Mouse (Mus musculus) limb, embryonic 15.5 days (tissue): ENCODE results near the gene Med19. TPM values are rescaled to one million over a fixed set of nuclear protein-coding genes. Genes with fewer than 3 reads are reported as not detected.
"Not testable (repeated sequence)": the region's sequence is repeated elsewhere in the genome, so short reads cannot be mapped to it uniquely, and the experiment has no call there.

Experiments
- ATAC-seq: fragments of 200-750 bp; cut with Nextera tagmentation; 2 replicates; pipeline ENCODE4 v1.8.0; 2017; ENCODE audit warnings: low read depth, moderate TSS enrichment; ENCODE audit not compliant: insufficient number of reproducible peaks, low FRiP score, low TSS enrichment
- H3K27ac ChIP-seq: fragments of 300-500 bp; sonication (generic); 2 replicates; pipeline ENCODE4 v1.5.1; 2015; ENCODE audit warnings: moderate library complexity, mild to moderate bottlenecking, inconsistent platforms
- H3K27me3 ChIP-seq: fragments of 300-500 bp; sonication (generic); 2 replicates; pipeline ENCODE4 v1.6.1; 2015; ENCODE audit warnings: inconsistent platforms
- H3K36me3 ChIP-seq: fragments of 300-500 bp; sonication (generic); 2 replicates; pipeline ENCODE4 v1.6.1; 2015; ENCODE audit warnings: inconsistent platforms
- H3K4me1 ChIP-seq: fragments of 300-500 bp; sonication (generic); 2 replicates; pipeline ENCODE4 v1.6.1; 2015; ENCODE audit warnings: inconsistent platforms
- H3K4me2 ChIP-seq: fragments of 300-500 bp; sonication (generic); 2 replicates; pipeline ENCODE4 v1.6.1; 2015; ENCODE audit warnings: mild to moderate bottlenecking, inconsistent platforms
- H3K4me3 ChIP-seq: fragments of 300-500 bp; sonication (generic); 2 replicates; pipeline ENCODE4 v1.5.1; 2015; ENCODE audit warnings: mild to moderate bottlenecking, inconsistent platforms
- H3K9ac ChIP-seq: fragments of 300-500 bp; sonication (generic); 2 replicates; pipeline ENCODE4 v1.6.1; 2015; ENCODE audit warnings: inconsistent platforms
- H3K9me3 ChIP-seq: fragments of 300-500 bp; sonication (generic); 2 replicates; pipeline ENCODE4 v1.6.1; 2016; ENCODE audit warnings: inconsistent platforms
- WGBS: fragments of 180-500 bp; shearing (Covaris S2); methylation state at CpG from one replicate; pipeline ENCODE4 v1.1.7; 2015; 5-methylcytosine and 5-hydroxymethylcytosine counted together
- polyA plus RNA-seq: library from polyadenylated mRNA; unstranded; fragments of >200 nt; fragmentation: Nextera tagmentation; extraction: Ambion mirVana; gene quantifications from 2 replicates; pipeline ENCODE4 v1.2.1, GENCODE M21; 2015

Gene Med19
- polyA plus RNA-seq, 1 experiment from 2014 or later = 27.6 TPM

DNA sequence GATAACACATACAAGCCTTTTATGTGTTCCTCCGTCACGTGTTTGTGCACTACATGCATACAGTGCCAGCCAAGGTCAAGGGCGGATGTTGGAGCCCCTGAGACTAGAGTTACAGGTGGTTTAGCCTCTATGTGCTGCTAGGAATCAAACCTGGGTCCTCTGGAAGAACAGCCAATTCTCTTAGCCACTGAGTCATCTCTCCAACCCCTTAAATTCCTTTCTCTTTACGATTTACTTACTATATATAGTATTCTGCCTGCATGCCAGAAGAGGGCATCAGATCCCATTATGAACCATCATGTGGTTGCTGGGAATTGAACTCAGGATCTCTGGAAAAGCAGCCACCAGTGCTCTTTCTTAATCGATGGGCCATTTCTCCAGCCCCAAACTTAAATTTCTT is 6.7 kb upstream of the Med19 start:
- H3K36me3 ChIP-seq = peaks cover 45% of the 10 kb centered on the region
- not testable (repeated sequence) for H3K9me3 ChIP-seq, ATAC-seq, H3K27me3 ChIP-seq, H3K27ac ChIP-seq, H3K4me3 ChIP-seq, H3K4me2 ChIP-seq, H3K9ac ChIP-seq
- 61% methylated on average over 4 of the region's 5 CpGs for WGBS
- peaks cover 14% of the 10 kb centered on the region; the same call in 1 of the 2 replicates for H3K4me1 ChIP-seq

DNA sequence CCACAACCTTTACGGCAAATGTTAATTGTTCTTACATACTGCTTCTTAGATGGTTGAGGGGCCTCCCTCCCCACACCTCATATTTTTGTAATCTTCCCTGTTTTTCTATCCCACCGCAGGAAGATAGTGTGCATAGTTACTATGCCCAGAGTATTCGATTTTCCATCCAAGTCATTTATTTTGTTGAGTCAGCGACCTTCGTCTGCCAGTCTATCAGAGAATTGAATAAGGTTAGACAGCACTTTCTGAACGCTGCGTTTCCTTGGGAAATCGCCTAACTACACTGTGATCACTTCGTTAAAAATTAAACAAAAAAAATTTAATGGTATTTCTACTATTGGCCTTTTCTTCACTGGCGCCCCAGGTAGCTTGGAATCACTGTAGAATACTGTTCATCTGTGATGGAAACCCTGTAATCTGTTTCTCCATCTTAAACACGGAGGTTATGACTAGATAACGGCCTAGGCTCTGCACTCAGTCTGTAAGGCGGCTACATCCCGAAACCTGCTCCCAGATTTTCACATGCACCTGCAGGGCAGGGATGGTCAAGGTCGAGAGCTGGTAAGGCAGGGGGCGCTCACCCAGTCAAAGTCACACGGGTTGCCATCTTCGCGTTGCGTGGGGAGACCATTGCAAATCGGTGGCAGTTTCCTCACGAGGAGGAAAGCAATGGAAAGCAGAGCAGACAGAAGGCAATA is 783 bp upstream of the Med19 start:
- Histone ChIP-seq H3K9ac (peak overlapping the region; percentile 28; the same call in 1 of the 2 replicates), H3K27me3 (no peaks in the 10 kb centered on the region), H3K4me2 (peak overlapping the region; percentile 74), H3K27ac (peak overlapping the region; percentile 43; the same call in 1 of the 2 replicates), H3K4me1 (peaks cover 16% of the 10 kb centered on the region), H3K9me3 (no peaks in the 10 kb centered on the region), H3K36me3 (peaks cover 36% of the 10 kb centered on the region), H3K4me3 (peak overlapping the region; percentile 69)
- 10% methylated on average over 22 of the region's 22 CpGs for WGBS
- ATAC-seq = no peak

DNA sequence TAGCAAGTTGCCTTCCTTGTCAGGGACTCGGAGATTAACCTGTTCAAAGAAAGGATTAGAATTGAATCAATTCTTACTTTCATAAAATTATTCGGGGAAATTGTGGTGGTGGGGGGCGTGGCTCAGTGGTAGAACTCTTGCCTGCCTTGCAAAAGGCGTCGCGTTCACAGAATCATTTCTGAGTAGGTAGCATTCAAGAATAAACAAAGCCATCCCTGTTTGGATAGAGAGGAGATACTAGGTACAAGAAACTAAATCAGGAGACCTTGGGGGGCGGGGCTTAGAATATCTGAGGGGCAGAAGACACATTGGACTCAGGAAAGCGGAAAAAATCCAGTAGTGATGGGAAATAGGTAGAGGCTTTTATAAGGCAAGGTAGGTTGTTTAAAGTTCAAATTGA is 814 bp downstream of the Med19 start, which contains the start of gene Tmx2:
Gene Tmx2 (minus strand): TSS at position 125 of the 400 bp plus-strand sequence.
- peak within 1 kb of the TSS; percentile 69 for H3K4me3 ChIP-seq
- H3K9me3 ChIP-seq = no peaks in the 10 kb centered on the region
- H3K4me1 ChIP-seq = peaks cover 16% of the 10 kb centered on the region
- 16% methylated on average over 8 of the region's 8 CpGs for WGBS
- H3K9ac ChIP-seq = peak within 1 kb of the TSS; percentile 67
- peak within 1 kb of the TSS; percentile 74 for H3K4me2 ChIP-seq
- peak within 1 kb of the TSS; percentile 44; the same call in 1 of the 2 replicates for H3K27ac ChIP-seq
- H3K36me3 ChIP-seq = peaks cover 22% of the 10 kb centered on the region
- H3K27me3 ChIP-seq = no peaks in the 10 kb centered on the region
- no peak for ATAC-seq

DNA sequence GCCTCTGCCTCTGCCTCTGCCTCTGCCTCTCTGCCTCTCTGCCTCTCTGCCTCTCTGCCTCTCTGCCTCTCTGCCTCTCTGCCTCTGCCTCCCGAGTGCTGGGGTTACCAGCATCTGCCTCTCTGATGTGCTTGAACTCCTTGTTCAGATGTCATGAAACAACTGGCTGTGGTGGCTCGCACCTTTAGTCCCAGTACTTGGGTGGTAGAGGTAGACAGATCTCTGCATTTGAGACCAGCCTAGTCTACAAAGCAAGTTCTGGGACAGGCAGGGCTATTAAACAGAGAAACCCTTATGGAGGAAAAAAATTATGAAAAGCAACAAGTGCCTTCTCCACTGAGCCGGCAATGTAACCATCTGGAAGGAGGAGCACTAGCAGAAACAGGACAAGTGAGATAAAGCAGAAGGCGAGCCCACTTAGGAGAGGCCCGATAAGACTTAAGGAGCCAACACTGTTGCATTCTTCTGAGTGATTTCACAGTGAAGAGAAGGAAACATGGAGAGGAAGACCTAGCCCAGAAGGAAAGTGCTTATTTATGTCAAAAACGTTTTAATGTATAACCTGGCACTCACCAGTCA is 4.5 kb downstream of the Med19 start:
- 81% methylated on average over 6 of the region's 6 CpGs for WGBS
- Histone ChIP-seq H3K36me3 (peaks cover 34% of the 10 kb centered on the region), H3K4me2 (no peak overlapping the region), H3K27ac (no peak overlapping the region), H3K9me3 (no peaks in the 10 kb centered on the region), H3K9ac (no peak overlapping the region), H3K27me3 (no peaks in the 10 kb centered on the region), H3K4me3 (no peak overlapping the region), H3K4me1 (peaks cover 8% of the 10 kb centered on the region)
- ATAC-seq = no peak

DNA sequence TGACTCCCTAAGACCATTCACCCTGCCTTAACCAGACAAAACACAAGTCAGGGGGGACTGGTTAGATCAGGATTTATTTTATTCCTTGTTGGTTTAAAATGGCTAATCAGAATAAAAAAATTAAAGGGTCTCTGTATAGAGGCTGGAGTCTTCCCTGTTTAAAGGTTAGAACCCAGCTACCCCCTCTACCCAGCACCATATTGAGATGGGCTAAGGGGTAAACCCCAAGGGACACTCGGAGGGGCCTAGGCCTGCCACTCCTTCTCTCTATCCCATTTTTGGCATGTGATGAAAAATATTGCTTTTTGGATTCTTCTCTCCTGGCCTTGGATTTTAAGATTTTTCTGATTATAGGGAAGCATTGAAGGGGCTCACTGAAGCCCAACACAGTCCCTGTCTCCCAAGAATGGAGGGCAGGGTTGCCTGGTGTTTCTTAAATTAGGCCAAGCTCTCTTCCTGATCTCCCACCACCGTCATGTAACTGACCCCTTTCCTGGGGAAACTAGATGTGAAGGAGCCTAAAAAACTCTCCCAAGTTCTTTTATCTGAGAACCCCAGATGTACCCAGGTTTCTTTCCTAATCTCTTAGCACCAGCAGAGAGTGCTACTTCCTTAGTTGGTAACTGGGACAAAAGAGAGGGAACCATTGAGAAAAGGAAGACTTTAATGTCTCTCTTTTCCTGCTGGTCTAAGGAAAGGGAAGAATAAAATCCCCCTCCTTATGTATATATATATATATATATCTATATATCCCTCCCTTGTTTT is 10.1 kb downstream of the Med19 start:
- H3K36me3 ChIP-seq = peaks cover 84% of the 10 kb centered on the region
- no peak overlapping the region for H3K4me3 ChIP-seq
- no peak for ATAC-seq
- H3K27ac ChIP-seq = no peak overlapping the region
- no peaks in the 10 kb centered on the region for H3K9me3 ChIP-seq
- no peaks in the 10 kb centered on the region for H3K4me1 ChIP-seq
- no peak overlapping the region for H3K9ac ChIP-seq
- no peaks in the 10 kb centered on the region for H3K27me3 ChIP-seq
- no peak overlapping the region for H3K4me2 ChIP-seq
- WGBS = 76% methylated on average over 2 of the region's 2 CpGs

DNA sequence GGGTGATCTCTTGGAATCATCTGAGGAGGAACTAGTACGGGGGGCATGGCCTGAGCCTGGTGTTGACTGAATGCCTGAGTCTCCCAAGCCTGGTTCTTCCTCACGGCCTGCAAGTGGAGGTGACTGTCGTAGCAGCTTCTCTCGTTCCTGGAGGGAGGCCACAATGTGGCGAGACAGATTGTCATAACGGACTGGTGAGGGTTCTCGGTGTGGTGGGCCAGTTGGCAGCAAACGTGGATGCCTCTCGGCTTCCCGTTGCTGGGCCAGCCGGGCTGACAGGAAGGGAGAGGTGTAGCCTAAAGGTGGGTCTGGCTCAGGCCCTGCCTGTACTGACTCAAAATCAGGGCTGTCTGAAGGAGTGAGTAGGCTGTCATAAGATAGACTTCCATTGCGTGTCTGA is 11.8 kb downstream of the Med19 start:
- H3K4me2 ChIP-seq = no peak overlapping the region
- WGBS = 91% methylated on average over 12 of the region's 12 CpGs
- H3K9ac ChIP-seq = no peak overlapping the region
- H3K4me3 ChIP-seq = no peak overlapping the region
- ATAC-seq = no peak
- H3K27ac ChIP-seq = no peak overlapping the region; the same call in 1 of the 2 replicates
- peaks cover 87% of the 10 kb centered on the region for H3K36me3 ChIP-seq
- no peaks in the 10 kb centered on the region for H3K9me3 ChIP-seq
- H3K27me3 ChIP-seq = no peaks in the 10 kb centered on the region
- H3K4me1 ChIP-seq = no peaks in the 10 kb centered on the region

DNA sequence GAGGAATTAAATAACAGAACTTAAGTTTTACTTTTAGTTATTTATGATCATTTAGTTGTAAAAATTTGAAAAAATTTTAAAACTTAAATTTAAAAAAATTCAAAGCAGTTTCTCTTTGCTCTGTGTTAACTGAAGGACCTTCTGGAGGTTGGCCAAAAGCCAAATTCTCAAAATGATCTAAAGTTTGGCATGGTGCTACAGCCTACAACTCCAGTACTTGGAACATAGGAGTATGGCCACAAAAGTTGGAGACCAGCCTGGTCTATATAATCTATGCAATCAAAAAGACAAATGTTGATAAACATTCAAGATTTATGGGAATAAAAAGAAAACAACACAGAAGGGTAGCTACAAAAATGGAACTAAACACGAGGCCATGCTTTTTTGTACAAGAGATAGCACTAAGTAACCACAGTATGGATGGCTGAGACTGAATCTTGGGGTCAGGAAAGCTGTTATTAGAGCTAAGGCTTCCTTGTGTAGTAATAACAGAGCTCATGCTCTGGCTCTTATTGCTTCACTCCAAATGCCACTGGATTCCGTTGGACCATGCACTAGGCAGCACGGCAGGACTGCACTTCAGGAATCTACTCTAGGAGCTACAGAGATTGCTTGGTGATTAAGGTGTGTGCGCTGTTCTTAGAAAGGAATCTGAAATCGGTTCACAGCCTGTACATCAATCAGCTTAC is 16.9 kb downstream of the Med19 start:
- Histone ChIP-seq H3K4me1 (no peaks in the 10 kb centered on the region), H3K36me3 (peaks cover 63% of the 10 kb centered on the region), H3K4me2 (no peak overlapping the region), H3K4me3 (no peak overlapping the region), H3K27me3 (no peaks in the 10 kb centered on the region), H3K9me3 (no peaks in the 10 kb centered on the region), H3K27ac (no peak overlapping the region), H3K9ac (no peak overlapping the region)
- ATAC-seq = no peak
- 87% methylated on average over 5 of the region's 5 CpGs for WGBS

DNA sequence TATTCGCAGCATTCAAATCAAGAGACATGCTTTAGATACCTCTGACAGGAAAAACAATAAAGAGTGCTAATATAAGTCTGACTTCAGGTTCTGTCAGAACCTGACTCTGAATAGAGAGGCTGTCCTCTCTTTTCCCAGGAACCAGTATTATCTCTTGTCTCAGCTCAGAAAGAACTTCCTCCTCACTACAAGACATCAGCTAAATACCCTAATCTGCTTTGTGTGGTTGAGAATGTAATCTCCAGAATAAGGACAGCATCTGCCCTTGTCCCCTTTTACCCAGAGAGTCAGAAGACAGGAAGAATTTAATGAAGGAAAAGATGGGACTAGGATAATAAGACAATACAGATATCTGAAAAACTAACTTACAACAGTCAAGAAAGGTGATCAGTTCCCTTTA is 25.3 kb downstream of the Med19 start:
- H3K4me1 ChIP-seq = 0 out of 2 replicates have a peak, but pooled peaks cover 4% of the 10 kb centered on the region
- H3K36me3 ChIP-seq = peaks cover 37% of the 10 kb centered on the region
- 94% methylated on average over 1 of the region's 1 CpGs for WGBS
- no peaks in the 10 kb centered on the region for H3K9me3 ChIP-seq
- no peak overlapping the region for H3K27ac ChIP-seq
- no peak overlapping the region for H3K4me3 ChIP-seq
- no peak overlapping the region for H3K9ac ChIP-seq
- no peak for ATAC-seq
- H3K27me3 ChIP-seq = no peaks in the 10 kb centered on the region
- H3K4me2 ChIP-seq = no peak overlapping the region

DNA sequence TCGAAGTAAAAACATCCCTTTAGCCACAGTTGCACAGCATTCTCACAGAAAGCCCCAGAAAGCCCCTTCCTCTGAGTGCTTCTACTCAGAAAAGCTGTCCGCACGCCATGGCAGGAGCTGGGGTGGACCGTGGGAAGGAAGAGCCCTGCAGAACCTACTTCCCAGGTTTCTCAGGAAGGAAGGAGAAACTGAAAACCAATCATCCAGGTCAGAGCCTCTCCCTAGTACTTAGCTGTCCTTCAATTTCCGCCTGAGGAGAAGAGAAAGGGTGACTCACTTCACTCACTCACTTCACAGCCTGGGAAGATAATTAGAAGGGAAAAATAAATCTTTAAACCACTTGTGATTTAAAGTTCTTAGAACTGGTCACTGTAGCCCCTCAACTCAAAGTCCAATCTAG is 26.1 kb downstream of the Med19 start:
- WGBS = 75% methylated on average over 5 of the region's 5 CpGs
- no peak for ATAC-seq
- Histone ChIP-seq H3K36me3 (peaks cover 35% of the 10 kb centered on the region), H3K9ac (no peak overlapping the region), H3K4me1 (0 out of 2 replicates have a peak, but pooled peaks cover 4% of the 10 kb centered on the region), H3K27ac (peak overlapping the region; percentile 47; the same call in 1 of the 2 replicates), H3K27me3 (no peaks in the 10 kb centered on the region), H3K9me3 (no peaks in the 10 kb centered on the region), H3K4me2 (no peak overlapping the region), H3K4me3 (no peak overlapping the region)

DNA sequence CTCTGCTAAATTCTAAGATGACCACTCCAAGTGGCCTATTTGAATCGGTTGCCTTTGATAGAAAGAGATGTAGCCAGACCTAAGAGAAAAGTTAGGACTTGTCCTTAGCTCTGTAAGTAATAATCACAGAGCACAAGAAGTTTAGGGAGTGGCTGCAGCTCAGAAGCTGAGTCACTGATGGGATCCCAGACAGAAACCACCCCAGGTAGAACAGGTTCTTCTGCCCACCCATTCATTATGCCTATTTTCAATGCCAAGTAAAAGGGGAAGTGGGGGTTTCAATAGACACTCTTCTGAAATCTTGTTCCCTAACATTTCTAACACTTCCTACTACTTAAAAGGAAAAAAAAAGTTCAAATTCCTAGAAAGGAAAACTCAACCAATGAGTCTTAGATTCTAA is 27.1 kb downstream of the Med19 start:
- Histone ChIP-seq H3K36me3 (peaks cover 39% of the 10 kb centered on the region), H3K4me1 (0 out of 2 replicates have a peak, but pooled peaks cover 4% of the 10 kb centered on the region), H3K4me3 (no peak overlapping the region), H3K27me3 (no peaks in the 10 kb centered on the region), H3K9me3 (no peaks in the 10 kb centered on the region), H3K27ac (no peak overlapping the region), H3K9ac (no peak overlapping the region), H3K4me2 (no peak overlapping the region)
- 74% methylated on average over 1 of the region's 1 CpGs for WGBS
- ATAC-seq = no peak

DNA sequence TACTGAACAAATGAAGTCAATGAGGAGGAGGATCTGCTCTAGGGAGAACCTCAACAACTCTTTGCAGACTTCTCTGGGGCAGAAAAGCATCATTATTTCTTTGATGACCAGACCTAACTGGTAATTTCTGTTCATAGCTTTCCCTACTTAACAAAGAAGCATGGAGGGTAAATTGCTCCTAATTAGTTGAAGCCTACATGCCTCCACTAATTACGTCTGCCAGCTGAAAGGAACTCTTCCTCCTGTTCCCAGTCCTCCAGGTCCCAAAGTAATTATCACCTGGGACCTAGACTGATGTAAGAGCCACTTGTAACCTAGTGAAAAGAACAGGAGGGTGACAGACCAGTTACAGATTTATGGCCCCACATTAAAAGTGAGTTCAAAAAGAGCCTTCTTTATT is 29.3 kb downstream of the Med19 start:
- H3K4me2 ChIP-seq = no peak overlapping the region
- H3K4me3 ChIP-seq = no peak overlapping the region
- no peaks in the 10 kb centered on the region for H3K27me3 ChIP-seq
- no peak overlapping the region for H3K9ac ChIP-seq
- 0 out of 2 replicates have a peak, but pooled peaks cover 4% of the 10 kb centered on the region for H3K4me1 ChIP-seq
- peaks cover 37% of the 10 kb centered on the region for H3K36me3 ChIP-seq
- no peak for ATAC-seq
- WGBS = 27% methylated on average over 1 of the region's 1 CpGs
- no peaks in the 10 kb centered on the region for H3K9me3 ChIP-seq
- H3K27ac ChIP-seq = no peak overlapping the region
